In the genomic region with DNA sequence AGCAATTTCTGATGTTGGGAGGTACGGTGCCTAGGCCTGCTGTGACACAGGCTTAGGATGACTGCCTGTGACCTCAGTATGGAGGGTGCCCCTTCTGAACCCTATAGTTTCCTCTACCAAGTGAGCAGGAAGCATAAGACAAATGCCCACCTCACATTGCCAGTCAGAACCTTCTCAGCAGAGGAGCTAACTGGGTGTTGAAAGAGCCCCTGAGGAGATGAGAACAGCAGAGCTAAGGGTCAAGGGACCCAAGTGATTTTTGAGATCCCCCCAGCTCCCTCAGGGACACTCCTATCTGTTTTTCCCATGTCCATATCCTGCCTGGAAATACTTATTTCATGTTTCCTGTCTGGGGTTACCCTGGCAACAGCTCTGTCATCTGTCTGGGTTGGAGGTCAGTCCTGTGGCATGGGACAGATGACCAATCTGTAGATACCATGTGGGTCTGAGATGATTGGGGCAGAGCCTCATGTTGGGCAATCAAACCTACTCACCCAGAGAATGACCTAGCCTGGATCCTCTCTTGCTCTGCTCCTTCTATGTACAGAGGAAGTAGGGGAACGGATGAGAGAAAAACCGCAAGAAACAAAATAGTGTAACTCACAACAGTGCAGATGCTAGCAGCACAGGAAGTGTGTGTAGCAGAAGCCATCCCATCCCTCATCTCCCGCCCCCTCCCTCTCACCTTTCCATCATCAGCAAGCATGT, we compare ENCODE assay signal across 14 mouse cellular contexts.
A peak's percentile ranks its signal among the peaks of the same experiment; 100 is the strongest.
DNase-seq lines count a peak whose midpoint lies in the region; ATAC-seq and TF ChIP-seq lines count a peak whose summit lies in the region.
"Had no signal": no experiment of that assay in that cellular context is flagged by ENCODE, and none has a peak within 500 bp of the region (broad histone marks: within the 10 kb centered on the region; RNA-seq: fewer than 3 reads in every experiment).

No protein-coding gene starts in this region.

- WGBS in heart, postnatal 0 days, result 67% methylated on average over 4 of the region's 4 CpGs
- WGBS in liver, embryonic 15.5 days (ENCODE audit: insufficient replicate concordance), result 27% methylated on average over 4 of the region's 4 CpGs
- 10% methylated on average over 4 of the region's 4 CpGs for WGBS in thymus, adult 2 months
- 88% methylated on average over 4 of the region's 4 CpGs for WGBS in hindbrain, postnatal 0 days

- no peak for TF ChIP-seq EP300 in heart, postnatal 0 days (IDR thresholded peaks at IDR 0.05; ENCODE audit: low read depth)

- no peaks in the 10 kb centered on the region for H3K27me3 ChIP-seq in heart, postnatal 0 days (ENCODE audit: control insufficient read depth, insufficient read depth, low read length)
- peaks cover 27% of the 10 kb centered on the region for H3K27me3 ChIP-seq in liver, embryonic 15.5 days
- no peaks in the 10 kb centered on the region for H3K27me3 ChIP-seq in thymus, adult 2 months (ENCODE audit: control insufficient read depth, insufficient read depth, low read length)
- no peaks in the 10 kb centered on the region for H3K27me3 ChIP-seq in hindbrain, postnatal 0 days (ENCODE audit: insufficient read depth, low read length)

- TF ChIP-seq POLR2A in thymus, adult 2 months (IDR thresholded peaks at IDR 0.05; ENCODE audit: control insufficient read depth, extremely low read depth, insufficient read depth, low read length, poor library complexity), result no peak

- no peaks in the 10 kb centered on the region for H3K9me3 ChIP-seq in heart, postnatal 0 days (replicated peaks; ENCODE audit: control insufficient read depth, low read length)
- H3K9me3 ChIP-seq in liver, embryonic 15.5 days (replicated peaks), result no peaks in the 10 kb centered on the region
- H3K9me3 ChIP-seq in hindbrain, postnatal 0 days (ENCODE audit: low read length), result no peaks in the 10 kb centered on the region
- H3K9me3 ChIP-seq: G1E; midbrain, embryonic 12.5 days; stomach, embryonic 15.5 days had no signal

- no peak for ATAC-seq in heart, postnatal 0 days (ENCODE audit: insufficient read depth, low read depth)
- ATAC-seq in liver, embryonic 15.5 days (ENCODE audit: insufficient read depth), result peak; percentile 11
- no peak for ATAC-seq in hindbrain, postnatal 0 days

- H3K36me3 ChIP-seq in heart, postnatal 0 days (replicated peaks; ENCODE audit: control insufficient read depth, insufficient read depth, low read length), result no peaks in the 10 kb centered on the region
- no peaks in the 10 kb centered on the region; the same call in 1 of the 2 replicates for H3K36me3 ChIP-seq in liver, embryonic 15.5 days (replicated peaks)
- H3K36me3 ChIP-seq in thymus, adult 2 months (ENCODE audit: control insufficient read depth, insufficient read depth, low read length), result no peaks in the 10 kb centered on the region
- no peaks in the 10 kb centered on the region for H3K36me3 ChIP-seq in hindbrain, postnatal 0 days (ENCODE audit: insufficient read depth, low read length)
- H3K36me3 ChIP-seq: G1E; midbrain, embryonic 12.5 days; stomach, embryonic 15.5 days had no signal

- TF ChIP-seq CTCF in heart, postnatal 0 days (IDR thresholded peaks at IDR 0.05; ENCODE audit: low read depth), result no peak
- TF ChIP-seq CTCF in thymus, adult 2 months (IDR thresholded peaks at IDR 0.05; ENCODE audit: borderline replicate concordance, control insufficient read depth, extremely low read depth, insufficient read depth, low read length, poor library complexity), result no peak
- TF ChIP-seq CTCF in hindbrain, postnatal 0 days (IDR thresholded peaks at IDR 0.05; ENCODE audit: low read depth), result no peak

- DNase-seq in heart, postnatal 0 days (ENCODE audit: low spot score), result no peak
- DNase-seq in heart, postnatal 14 days, result no peak
- peak; percentile 44 to 63 for DNase-seq in CD8-positive naive resting alpha-beta T cell, adult 2 months (ENCODE audit: low read depth in 2 of 2, low spot score in 2 of 2)
- peak; percentile 61 for DNase-seq in thymus, adult 2 months
- no peak for DNase-seq in left cerebral cortex, adult 8-10 months (ENCODE audit: low spot score in 2 of 2)
- DNase-seq in hindbrain, postnatal 0 days (ENCODE audit: low spot score), result no peak
- no peak for DNase-seq in right cerebral cortex, postnatal 10 days (ENCODE audit: low spot score in 2 of 2)
- DNase-seq: adrenal gland, postnatal 10 days; cerebellum, adult 9-10 months; kidney, postnatal 25 days had no signal

- intact Hi-C loops in heart, postnatal 14 days (cut with DNase I), result no loop called here

- H3K27ac ChIP-seq in heart, postnatal 0 days (ENCODE audit: low read depth), result peak overlapping the region; percentile 73
- H3K27ac ChIP-seq in liver, embryonic 15.5 days (replicated peaks), result peak overlapping the region; percentile 24
- H3K27ac ChIP-seq in thymus, adult 2 months (ENCODE audit: control insufficient read depth, insufficient read depth, low read length), result peak overlapping the region; percentile 97
- no peak overlapping the region for H3K27ac ChIP-seq in hindbrain, postnatal 0 days
- H3K27ac ChIP-seq: midbrain, embryonic 12.5 days; stomach, embryonic 15.5 days had no signal

- no peak overlapping the region for H3K4me3 ChIP-seq in heart, postnatal 0 days (ENCODE audit: low read depth, low read length)
- no peak overlapping the region for H3K4me3 ChIP-seq in liver, embryonic 15.5 days (replicated peaks)
- no peak overlapping the region for H3K4me3 ChIP-seq in thymus, adult 2 months (ENCODE audit: control insufficient read depth, insufficient read depth, low read length)
- no peak overlapping the region for H3K4me3 ChIP-seq in hindbrain, postnatal 0 days (ENCODE audit: low read length)
- H3K4me3 ChIP-seq: midbrain, embryonic 12.5 days; stomach, embryonic 15.5 days had no signal

- no peak overlapping the region for H3K4me2 ChIP-seq in heart, postnatal 0 days (ENCODE audit: low read depth, low read length)
- peak overlapping the region; percentile 29 for H3K4me2 ChIP-seq in liver, embryonic 15.5 days
- no peak overlapping the region for H3K4me2 ChIP-seq in hindbrain, postnatal 0 days (ENCODE audit: low read depth, low read length)
- H3K4me2 ChIP-seq: midbrain, embryonic 12.5 days; stomach, embryonic 15.5 days had no signal

- H3K4me1 ChIP-seq in heart, postnatal 0 days (ENCODE audit: control insufficient read depth, insufficient read depth), result peaks cover 11% of the 10 kb centered on the region; the same call in 1 of the 2 replicates
- H3K4me1 ChIP-seq in liver, embryonic 15.5 days (replicated peaks), result peaks cover 62% of the 10 kb centered on the region
- peaks cover 48% of the 10 kb centered on the region for H3K4me1 ChIP-seq in thymus, adult 2 months (replicated peaks; ENCODE audit: control insufficient read depth, insufficient read depth, low read length)
- H3K4me1 ChIP-seq in hindbrain, postnatal 0 days (ENCODE audit: insufficient read depth, low read length), result peaks cover 6% of the 10 kb centered on the region; the same call in 1 of the 2 replicates

- H3K9ac ChIP-seq in heart, postnatal 0 days (replicated peaks; ENCODE audit: low read depth, low read length), result no peak overlapping the region; the same call in 1 of the 2 replicates
- H3K9ac ChIP-seq in liver, embryonic 15.5 days, result no peak overlapping the region
- H3K9ac ChIP-seq in hindbrain, postnatal 0 days (replicated peaks; ENCODE audit: low read length), result no peak overlapping the region
- H3K9ac ChIP-seq: midbrain, embryonic 12.5 days; stomach, embryonic 15.5 days had no signal

Comparison
In these comparisons a context has a peak if more than half of its experiments do, and no peak if none do; other contexts are left out.
1. DNase-seq: peak in CD8-positive naive resting alpha-beta T cell, adult 2 months (2 of 2) and thymus, adult 2 months (single experiment); none in heart, postnatal 0 days (single experiment), heart, postnatal 14 days (0 of 2), left cerebral cortex, adult 8-10 months (0 of 2), hindbrain, postnatal 0 days (single experiment) and right cerebral cortex, postnatal 10 days (0 of 2).